Mouse (Mus musculus) telencephalon, adult 2 months (tissue): ENCODE data around the gene Ahdc1.

Experiments used
- DNase-seq: peaks from one replicate; pipeline ENCODE4 v3.0.0-alpha.2; 2011; ENCODE audit warnings: low read depth, low spot score

Ahdc1 gene

GRCm38 (mm10) chr4:133074894-133075572, 64.0 kb downstream of the Ahdc1 start:
- DNase-seq = no peak

GRCm38 (mm10) chr4:133078947-133079346, 67.9 kb downstream of the Ahdc1 start:
- no peak for DNase-seq

GRCm38 (mm10) chr4:133079416-133080113, 68.5 kb downstream of the Ahdc1 start:
- DNase-seq = no peak

- no peak for DNase-seq
Measured at GRCm38 (mm10) chr4:133080862-133081261, 69.8 kb downstream of the Ahdc1 start.

- DNase-seq = no peak
Measured at GRCm38 (mm10) chr4:133082216-133082773, 71.2 kb downstream of the Ahdc1 start.

GRCm38 (mm10) chr4:133083991-133084861, 73.2 kb downstream of the Ahdc1 start:
- DNase-seq = no peak

GRCm38 (mm10) chr4:133085011-133085782, 74.1 kb downstream of the Ahdc1 start:
- DNase-seq = no peak

- no peak for DNase-seq
Measured at GRCm38 (mm10) chr4:133085783-133086342, 74.8 kb downstream of the Ahdc1 start.

- DNase-seq = no peak
Measured at GRCm38 (mm10) chr4:133087177-133087714, 76.2 kb downstream of the Ahdc1 start.

GRCm38 (mm10) chr4:133087835-133088234, 76.8 kb downstream of the Ahdc1 start:
- no peak for DNase-seq

GRCm38 (mm10) chr4:133089319-133089718, 78.3 kb downstream of the Ahdc1 start:
- DNase-seq = no peak

GRCm38 (mm10) chr4:133089802-133090201, 78.7 kb downstream of the Ahdc1 start:
- DNase-seq = no peak

GRCm38 (mm10) chr4:133090276-133090719, 79.2 kb downstream of the Ahdc1 start:
- no peak for DNase-seq

GRCm38 (mm10) chr4:133090720-133091458, 79.8 kb downstream of the Ahdc1 start:
- no peak for DNase-seq

- no peak for DNase-seq
Measured at GRCm38 (mm10) chr4:133091459-133091785, 80.4 kb downstream of the Ahdc1 start.

GRCm38 (mm10) chr4:133092453-133092901, 81.4 kb downstream of the Ahdc1 start:
- no peak for DNase-seq

- no peak for DNase-seq
Measured at GRCm38 (mm10) chr4:133093056-133093455, 82.0 kb downstream of the Ahdc1 start.

- no peak for DNase-seq
Measured at GRCm38 (mm10) chr4:133093481-133094033, 82.5 kb downstream of the Ahdc1 start.

GRCm38 (mm10) chr4:133094255-133094654, 83.2 kb downstream of the Ahdc1 start:
- no peak for DNase-seq
